Mouse (Mus musculus) heart, embryonic 15.5 days (tissue): ENCODE measurements at regions not wholly inside any gene's neighbourhood (a gene's known extent, or its start where the extent isn't known, plus 50 kb on each side); places are given as distances from the start of the nearest gene placed in this dataset.

ENCODE experiments used
- ATAC-seq: fragments of 200-750 bp; cut with Nextera tagmentation; replicated peaks from 2 replicates; pipeline ENCODE4 v1.8.0; 2017; ENCODE audit warnings: low read depth, moderate TSS enrichment; ENCODE audit not compliant: insufficient number of reproducible peaks, insufficient read depth, low FRiP score
- H3K27ac ChIP-seq: fragments of 300-500 bp; sonication (generic); 2 replicates; pipeline ENCODE4 v1.5.1; 2015; ENCODE audit warnings: mild to moderate bottlenecking, inconsistent platforms
- H3K27me3 ChIP-seq: fragments of 300-500 bp; sonication (generic); 2 replicates; pipeline ENCODE4 v1.6.1; 2015; ENCODE audit warnings: inconsistent platforms
- H3K36me3 ChIP-seq: fragments of 300-500 bp; sonication (generic); 2 replicates; pipeline ENCODE4 v1.6.1; 2015; ENCODE audit warnings: mild to moderate bottlenecking, inconsistent platforms
- H3K4me1 ChIP-seq: fragments of 300-500 bp; sonication (generic); replicated peaks from 2 replicates; pipeline ENCODE4 v1.6.1; 2015; ENCODE audit warnings: inconsistent platforms
- H3K4me2 ChIP-seq: fragments of 300-500 bp; sonication (generic); 2 replicates; pipeline ENCODE4 v1.6.1; 2015; ENCODE audit warnings: inconsistent platforms, mild to moderate bottlenecking, moderate library complexity
- H3K4me3 ChIP-seq: fragments of 300-500 bp; sonication (generic); 2 replicates; pipeline ENCODE4 v1.5.1; 2015; ENCODE audit warnings: mild to moderate bottlenecking, inconsistent platforms
- H3K9ac ChIP-seq: fragments of 300-500 bp; sonication (generic); 2 replicates; pipeline ENCODE4 v1.6.1; 2015; ENCODE audit warnings: mild to moderate bottlenecking, inconsistent platforms
- H3K9me3 ChIP-seq: fragments of 300-500 bp; sonication (generic); replicated peaks from 2 replicates; pipeline ENCODE4 v1.6.1; 2016; ENCODE audit warnings: inconsistent platforms
- WGBS: fragments of 180-500 bp; shearing (Covaris S2); methylation state at CpG from one replicate; pipeline ENCODE4 v1.1.7; 2015; ENCODE audit warnings: mixed read lengths; 5-methylcytosine and 5-hydroxymethylcytosine counted together

GRCm38 (mm10) chr10:92219310-92219709 is 502.9 kb downstream of the Nedd1 start:
- 73% methylated on average over 3 of the region's 3 CpGs for whole genome bisulfite sequencing

GRCm38 (mm10) chr10:92170856-92171255 is 551.4 kb downstream of the Nedd1 start:
- H3K4me3 ChIP-seq = no peak overlapping the region
- H3K9ac ChIP-seq = no peak overlapping the region
- H3K27me3 ChIP-seq = no peaks in the 10 kb centered on the region
- H3K27ac ChIP-seq = no peak overlapping the region
- H3K36me3 ChIP-seq = no peaks in the 10 kb centered on the region
- ATAC-seq = no peak
- no peaks in the 10 kb centered on the region for H3K9me3 ChIP-seq
- H3K4me2 ChIP-seq = no peak overlapping the region
- 76% methylated on average over 8 of the region's 8 CpGs for WGBS
- H3K4me1 ChIP-seq = no peaks in the 10 kb centered on the region

More at GRCm38 (mm10) chr10:92219310-92219709, 502.9 kb downstream of the Nedd1 start:
- Histone ChIP-seq H3K9ac (no peak overlapping the region), H3K4me1 (no peaks in the 10 kb centered on the region), H3K27me3 (no peaks in the 10 kb centered on the region), H3K4me2 (no peak overlapping the region), H3K27ac (no peak overlapping the region), H3K36me3 (no peaks in the 10 kb centered on the region), H3K9me3 (no peaks in the 10 kb centered on the region), H3K4me3 (no peak overlapping the region)
- no peak for ATAC-seq

- H3K27me3 ChIP-seq = peaks cover 15% of the 10 kb centered on the region
- H3K9ac ChIP-seq = no peak overlapping the region
- H3K4me3 ChIP-seq = no peak overlapping the region
- H3K4me1 ChIP-seq = peaks cover 9% of the 10 kb centered on the region
- no peak overlapping the region for H3K4me2 ChIP-seq
- no peak for ATAC-seq
- no peaks in the 10 kb centered on the region for H3K36me3 ChIP-seq
- H3K9me3 ChIP-seq = no peaks in the 10 kb centered on the region
- whole genome bisulfite sequencing = 89% methylated on average over 2 of the region's 2 CpGs
- H3K27ac ChIP-seq = no peak overlapping the region
Measured at GRCm38 (mm10) chr10:92166057-92166456, 556.2 kb downstream of the Nedd1 start.

GRCm38 (mm10) chr10:92164991-92165390 is 557.2 kb downstream of the Nedd1 start:
- WGBS = 24% methylated on average over 5 of the region's 5 CpGs

GRCm38 (mm10) chr10:92164648-92164960 is 557.6 kb downstream of the Nedd1 start:
- WGBS = 58% methylated on average over 3 of the region's 3 CpGs
- Histone ChIP-seq H3K27ac (no peak overlapping the region), H3K4me1 (peaks cover 9% of the 10 kb centered on the region), H3K9ac (no peak overlapping the region), H3K9me3 (no peaks in the 10 kb centered on the region), H3K27me3 (peaks cover 15% of the 10 kb centered on the region), H3K4me2 (no peak overlapping the region), H3K4me3 (no peak overlapping the region), H3K36me3 (no peaks in the 10 kb centered on the region)
- no peak for ATAC-seq

More at GRCm38 (mm10) chr10:92164991-92165390, 557.2 kb downstream of the Nedd1 start:
- Histone ChIP-seq H3K27ac (no peak overlapping the region), H3K9ac (no peak overlapping the region), H3K36me3 (no peaks in the 10 kb centered on the region), H3K4me2 (no peak overlapping the region), H3K9me3 (no peaks in the 10 kb centered on the region), H3K4me1 (peaks cover 9% of the 10 kb centered on the region), H3K4me3 (no peak overlapping the region), H3K27me3 (peaks cover 15% of the 10 kb centered on the region)
- ATAC-seq = no peak

GRCm38 (mm10) chr10:92163851-92164647 is 558.2 kb downstream of the Nedd1 start:
- no peak overlapping the region for H3K9ac ChIP-seq
- H3K36me3 ChIP-seq = no peaks in the 10 kb centered on the region
- H3K9me3 ChIP-seq = no peaks in the 10 kb centered on the region
- H3K4me2 ChIP-seq = no peak overlapping the region
- H3K4me1 ChIP-seq = peaks cover 9% of the 10 kb centered on the region
- H3K27ac ChIP-seq = no peak overlapping the region
- ATAC-seq = no peak
- H3K4me3 ChIP-seq = no peak overlapping the region
- WGBS = 68% methylated on average over 12 of the region's 12 CpGs
- peaks cover 15% of the 10 kb centered on the region for H3K27me3 ChIP-seq

GRCm38 (mm10) chr10:92163071-92163504 is 559.1 kb downstream of the Nedd1 start:
- peaks cover 9% of the 10 kb centered on the region for H3K4me1 ChIP-seq
- no peaks in the 10 kb centered on the region for H3K36me3 ChIP-seq
- WGBS = 20% methylated on average over 7 of the region's 7 CpGs
- peak overlapping the region; percentile 47; the same call in 1 of the 2 replicates for H3K4me3 ChIP-seq
- ATAC-seq = no peak
- peak overlapping the region; percentile 81 for H3K4me2 ChIP-seq
- H3K9ac ChIP-seq = no peak overlapping the region
- no peaks in the 10 kb centered on the region for H3K9me3 ChIP-seq
- H3K27ac ChIP-seq = no peak overlapping the region
- H3K27me3 ChIP-seq = peaks cover 15% of the 10 kb centered on the region

GRCm38 (mm10) chr10:92162473-92163011 is 559.7 kb downstream of the Nedd1 start:
- Histone ChIP-seq H3K4me2 (peak overlapping the region; percentile 81), H3K36me3 (no peaks in the 10 kb centered on the region), H3K27ac (no peak overlapping the region), H3K4me1 (peaks cover 9% of the 10 kb centered on the region), H3K9me3 (no peaks in the 10 kb centered on the region), H3K4me3 (peak overlapping the region; percentile 47), H3K9ac (0 out of 2 replicates have a peak overlapping the region, but pooled peaks have one; percentile 5), H3K27me3 (peaks cover 15% of the 10 kb centered on the region)
- WGBS = 1% methylated on average over 29 of the region's 29 CpGs
- no peak for ATAC-seq

- H3K4me2 ChIP-seq = 0 out of 2 replicates have a peak overlapping the region, but pooled peaks have one; percentile 9
- WGBS = 23% methylated on average over 9 of the region's 9 CpGs
Measured at GRCm38 (mm10) chr10:92161501-92161900, 560.7 kb downstream of the Nedd1 start.

GRCm38 (mm10) chr10:92146263-92146662 is 576.0 kb downstream of the Nedd1 start:
- WGBS = 70% methylated on average over 3 of the region's 3 CpGs

More at GRCm38 (mm10) chr10:92161501-92161900, 560.7 kb downstream of the Nedd1 start:
- Histone ChIP-seq H3K27ac (no peak overlapping the region), H3K9ac (no peak overlapping the region), H3K36me3 (no peaks in the 10 kb centered on the region), H3K4me1 (peaks cover 9% of the 10 kb centered on the region), H3K9me3 (no peaks in the 10 kb centered on the region), H3K4me3 (no peak overlapping the region), H3K27me3 (peaks cover 15% of the 10 kb centered on the region)
- ATAC-seq = no peak

GRCm38 (mm10) chr10:92135521-92135920 is 586.7 kb downstream of the Nedd1 start:
- Histone ChIP-seq H3K36me3 (no peaks in the 10 kb centered on the region), H3K4me3 (no peak overlapping the region), H3K4me1 (no peaks in the 10 kb centered on the region), H3K4me2 (no peak overlapping the region), H3K9me3 (no peaks in the 10 kb centered on the region), H3K27ac (no peak overlapping the region), H3K27me3 (no peaks in the 10 kb centered on the region), H3K9ac (no peak overlapping the region)
- WGBS = 84% methylated on average over 5 of the region's 5 CpGs
- ATAC-seq = no peak

More at GRCm38 (mm10) chr10:92146263-92146662, 576.0 kb downstream of the Nedd1 start:
- Histone ChIP-seq H3K27ac (no peak overlapping the region), H3K9me3 (no peaks in the 10 kb centered on the region), H3K36me3 (no peaks in the 10 kb centered on the region), H3K4me3 (no peak overlapping the region), H3K4me2 (no peak overlapping the region), H3K9ac (no peak overlapping the region), H3K27me3 (no peaks in the 10 kb centered on the region), H3K4me1 (no peaks in the 10 kb centered on the region)
- no peak for ATAC-seq
